Mouse (Mus musculus) liver, postnatal 0 days (tissue): ENCODE measurements around the gene Tnfrsf4. TPM values are rescaled to one million over a fixed set of nuclear protein-coding genes. Genes with fewer than 3 reads are reported as not detected.

Source experiments
- ATAC-seq: fragments of 200-750 bp; cut with Nextera tagmentation; 2 replicates; pipeline ENCODE4 v1.8.0; 2017; ENCODE audit warnings: mild to moderate bottlenecking, moderate library complexity
- DNase-seq: peaks from one replicate; pipeline ENCODE4 v3.0.0-alpha.2; 2016
- H3K27ac ChIP-seq: fragments of 300-500 bp; sonication (generic); 2 replicates; pipeline ENCODE4 v1.5.1; 2014; ENCODE audit warnings: antibody characterized with exemption, moderate library complexity, mild to moderate bottlenecking, low read depth
- H3K27me3 ChIP-seq: fragments of 300-500 bp; sonication (generic); 2 replicates; pipeline ENCODE4 v1.6.1; 2014; ENCODE audit warnings: low read length, control low read depth, mixed read lengths; ENCODE audit not compliant: insufficient read depth
- H3K36me3 ChIP-seq: fragments of 300-500 bp; sonication (generic); replicated peaks from 2 replicates; pipeline ENCODE4 v1.6.1; 2014; ENCODE audit warnings: mild to moderate bottlenecking, control low read depth, low read length, moderate library complexity, mixed read lengths; ENCODE audit not compliant: insufficient read depth
- H3K4me1 ChIP-seq: fragments of 300-500 bp; sonication (generic); 2 replicates; pipeline ENCODE4 v1.6.1; 2014; ENCODE audit warnings: antibody characterized with exemption, mild to moderate bottlenecking, control low read depth; ENCODE audit not compliant: insufficient read depth
- H3K4me2 ChIP-seq: fragments of 300-500 bp; sonication (generic); 2 replicates; pipeline ENCODE4 v1.6.1; 2014; ENCODE audit warnings: low read depth, mild to moderate bottlenecking, low read length, moderate library complexity, mixed read lengths
- H3K4me3 ChIP-seq: fragments of 300-500 bp; sonication (generic); 2 replicates; pipeline ENCODE4 v1.5.1; 2014; ENCODE audit warnings: low read depth, low read length
- H3K9ac ChIP-seq: fragments of 300-500 bp; sonication (generic); replicated peaks from 2 replicates; pipeline ENCODE4 v1.6.1; 2014; ENCODE audit warnings: mild to moderate bottlenecking, moderate library complexity
- H3K9me3 ChIP-seq: fragments of 300-500 bp; sonication (generic); 2 replicates; pipeline ENCODE4 v1.6.1; 2016; ENCODE audit warnings: mild to moderate bottlenecking, control low read depth, low read length, mixed read lengths
- CTCF ChIP-seq: sonication (generic); IDR thresholded peaks from 2 replicates; pipeline ENCODE4 v1.5.1; 2016; ENCODE audit warnings: antibody characterized with exemption, low read depth
- EP300 ChIP-seq: IDR thresholded peaks from 2 replicates; pipeline ENCODE4 v1.6.1; 2016; ENCODE audit warnings: antibody characterized with exemption, low read depth, mild to moderate bottlenecking
- WGBS: fragments of 180-500 bp; shearing (Covaris S2); extraction: QIAGEN DNeasy Blood & Tissue Kit; methylation state at CpG from one replicate; pipeline ENCODE4 v1.1.7; 2014; ENCODE audit not compliant: insufficient replicate concordance; 5-methylcytosine and 5-hydroxymethylcytosine counted together
- polyA plus RNA-seq: library from polyadenylated mRNA; unstranded; fragments of >200 nt; fragmentation: Nextera tagmentation; extraction: Ambion mirVana; gene quantifications from 2 replicates; pipeline ENCODE4 v1.2.1, GENCODE M21; 2015

Tnfrsf4 gene
- polyA plus RNA-seq, 1 experiment from 2014 or later, result 0.36 TPM

DNA sequence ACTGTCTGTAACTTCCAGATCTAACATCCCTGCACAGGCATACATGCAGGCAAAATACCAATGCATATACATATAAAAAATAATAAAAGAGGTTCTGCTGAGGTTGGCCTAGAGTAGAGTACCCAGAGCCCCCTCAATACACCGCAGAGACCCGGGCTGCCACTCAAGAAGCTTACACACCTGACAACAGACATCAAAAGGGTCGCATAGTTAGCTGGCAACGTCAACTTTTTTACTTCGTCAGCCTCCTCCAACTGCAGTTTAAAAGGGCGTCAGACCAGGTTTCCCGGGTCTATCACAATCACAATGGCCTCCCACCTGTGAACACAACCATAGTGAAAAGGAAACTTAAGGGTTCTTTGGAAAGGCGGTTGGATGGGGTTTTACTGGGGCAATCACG lies 9.9 kb downstream of the Tnfrsf4 start:
- Histone ChIP-seq H3K9ac (no peak overlapping the region), H3K9me3 (no peaks in the 10 kb centered on the region), H3K27ac (no peak overlapping the region), H3K4me2 (no peak overlapping the region), H3K4me3 (no peak overlapping the region), H3K27me3 (no peaks in the 10 kb centered on the region), H3K36me3 (0 out of 2 replicates have a peak, but pooled peaks cover 2% of the 10 kb centered on the region), H3K4me1 (peaks cover 7% of the 10 kb centered on the region; the same call in 1 of the 2 replicates)
- ATAC-seq, result no peak
- WGBS, result 81% methylated on average over 9 of the region's 9 CpGs
- no peak for TF ChIP-seq CTCF
- TF ChIP-seq EP300, result no peak
- DNase-seq, result no peak

- no peaks in the 10 kb centered on the region for H3K9me3 ChIP-seq
- peaks cover 7% of the 10 kb centered on the region; the same call in 1 of the 2 replicates for H3K4me1 ChIP-seq
- DNase-seq (no peak), ATAC-seq (no peak)
- H3K27ac ChIP-seq, result no peak overlapping the region
- no peaks in the 10 kb centered on the region for H3K27me3 ChIP-seq
- no peak overlapping the region for H3K4me2 ChIP-seq
- 86% methylated on average over 7 of the region's 7 CpGs for WGBS
- no peak overlapping the region for H3K4me3 ChIP-seq
- TF ChIP-seq CTCF, result no peak
- no peak for TF ChIP-seq EP300
- no peak overlapping the region for H3K9ac ChIP-seq
- H3K36me3 ChIP-seq, result 0 out of 2 replicates have a peak, but pooled peaks cover 2% of the 10 kb centered on the region
These were observed 10.5 kb downstream of the Tnfrsf4 start for GRCm38 (mm10) chr4:156024184-156024583.

- no peak within 1 kb of the TSS for H3K4me3 ChIP-seq
- peak within 1 kb of the TSS; percentile 26; the same call in 1 of the 2 replicates for H3K4me2 ChIP-seq
- WGBS, result 18% methylated on average over 4 of the region's 4 CpGs
- TF ChIP-seq CTCF (peak; percentile 54), EP300 (no peak)
- H3K27me3 ChIP-seq, result no peaks in the 10 kb centered on the region
- H3K4me1 ChIP-seq, result peaks cover 17% of the 10 kb centered on the region
- DNase-seq (peak; percentile 55), ATAC-seq (no peak)
- H3K9ac ChIP-seq, result 0 out of 2 replicates have a peak within 1 kb of the TSS, but pooled peaks have one; percentile 41
- 0 out of 2 replicates have a peak, but pooled peaks cover 2% of the 10 kb centered on the region for H3K36me3 ChIP-seq
- H3K27ac ChIP-seq, result no peak within 1 kb of the TSS
- no peaks in the 10 kb centered on the region for H3K9me3 ChIP-seq
These were observed 12.4 kb downstream of the Tnfrsf4 start, which contains the start of gene Tnfrsf18 for GRCm38 (mm10) chr4:156026013-156026412. TSS of gene Tnfrsf18 (plus strand) at chr4:156026164.

- DNase-seq (no peak), ATAC-seq (no peak)
- Histone ChIP-seq H3K9ac (no peak overlapping the region), H3K36me3 (0 out of 2 replicates have a peak, but pooled peaks cover 2% of the 10 kb centered on the region), H3K27ac (no peak overlapping the region), H3K27me3 (no peaks in the 10 kb centered on the region), H3K4me2 (no peak overlapping the region), H3K4me1 (peaks cover 36% of the 10 kb centered on the region), H3K9me3 (no peaks in the 10 kb centered on the region), H3K4me3 (no peak overlapping the region)
- 84% methylated on average over 7 of the region's 7 CpGs for WGBS
- TF ChIP-seq EP300, result no peak
- TF ChIP-seq CTCF, result no peak
These were observed 14.9 kb downstream of the Tnfrsf4 start for GRCm38 (mm10) chr4:156028580-156028979.

DNA sequence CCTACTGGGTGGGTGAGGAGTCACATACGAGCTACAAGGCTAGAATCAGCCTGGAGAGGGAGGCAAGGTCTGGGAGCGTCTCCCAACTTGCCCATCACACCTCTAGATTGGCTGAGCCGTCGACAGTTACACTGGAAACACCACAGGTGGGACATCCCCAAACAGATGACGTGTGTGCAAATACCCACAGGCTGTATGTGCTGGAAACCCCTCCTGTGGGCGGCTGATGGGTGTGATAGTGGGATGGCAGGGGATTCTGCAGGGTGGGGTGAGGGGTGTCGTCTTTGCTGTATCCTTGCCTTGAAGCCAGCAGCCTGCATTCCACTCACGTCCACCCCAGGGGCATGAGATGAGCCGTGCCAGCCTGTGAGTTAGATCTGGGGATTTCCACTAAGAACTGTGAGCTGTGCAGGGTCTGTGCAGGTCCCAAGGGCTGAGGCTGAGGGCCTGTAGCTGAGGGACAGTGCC lies 17.0 kb downstream of the Tnfrsf4 start:
- Histone ChIP-seq H3K4me1 (peaks cover 36% of the 10 kb centered on the region), H3K4me2 (peak overlapping the region; percentile 73), H3K4me3 (peak overlapping the region; percentile 51), H3K9ac (peak overlapping the region; percentile 55), H3K9me3 (no peaks in the 10 kb centered on the region), H3K36me3 (0 out of 2 replicates have a peak, but pooled peaks cover 2% of the 10 kb centered on the region), H3K27me3 (peaks cover 13% of the 10 kb centered on the region), H3K27ac (peak overlapping the region; percentile 90; the same call in 1 of the 2 replicates)
- TF ChIP-seq CTCF (no peak), EP300 (no peak)
- no peak for ATAC-seq
- WGBS, result 56% methylated on average over 9 of the region's 9 CpGs
- DNase-seq, result no peak

DNA sequence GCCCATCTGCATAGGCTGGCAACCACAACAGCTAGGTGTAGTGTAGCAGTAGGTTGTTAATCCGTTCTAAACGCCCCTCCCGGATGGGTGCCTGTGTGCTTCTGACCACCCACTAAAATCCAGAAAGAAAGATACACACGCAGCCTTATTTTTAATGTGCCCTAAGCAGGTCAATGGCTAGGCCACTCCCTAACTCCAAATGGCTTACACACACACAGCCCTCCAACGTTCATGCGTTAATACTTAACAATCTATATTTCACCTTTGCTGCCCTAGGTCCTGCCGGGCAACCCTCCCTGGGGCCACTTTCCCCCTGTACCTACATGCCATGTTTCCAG lies 17.6 kb downstream of the Tnfrsf4 start:
- 14% methylated on average over 7 of the region's 7 CpGs for WGBS
- TF ChIP-seq CTCF (no peak), EP300 (no peak)
- H3K27ac ChIP-seq, result peak overlapping the region; percentile 90
- H3K4me1 ChIP-seq, result peaks cover 31% of the 10 kb centered on the region
- peak overlapping the region; percentile 55 for H3K9ac ChIP-seq
- ATAC-seq (peak; percentile 53), DNase-seq (no peak)
- 0 out of 2 replicates have a peak, but pooled peaks cover 2% of the 10 kb centered on the region for H3K36me3 ChIP-seq
- no peaks in the 10 kb centered on the region for H3K9me3 ChIP-seq
- H3K4me3 ChIP-seq, result peak overlapping the region; percentile 51
- H3K27me3 ChIP-seq, result peaks cover 19% of the 10 kb centered on the region
- peak overlapping the region; percentile 73 for H3K4me2 ChIP-seq
